Mouse (Mus musculus): ENCODE data around the gene Ezr.
"Not testable (repeated sequence)": the region's sequence is repeated elsewhere in the genome, so short reads cannot be mapped to it uniquely, and the experiment has no call there.

DNA sequence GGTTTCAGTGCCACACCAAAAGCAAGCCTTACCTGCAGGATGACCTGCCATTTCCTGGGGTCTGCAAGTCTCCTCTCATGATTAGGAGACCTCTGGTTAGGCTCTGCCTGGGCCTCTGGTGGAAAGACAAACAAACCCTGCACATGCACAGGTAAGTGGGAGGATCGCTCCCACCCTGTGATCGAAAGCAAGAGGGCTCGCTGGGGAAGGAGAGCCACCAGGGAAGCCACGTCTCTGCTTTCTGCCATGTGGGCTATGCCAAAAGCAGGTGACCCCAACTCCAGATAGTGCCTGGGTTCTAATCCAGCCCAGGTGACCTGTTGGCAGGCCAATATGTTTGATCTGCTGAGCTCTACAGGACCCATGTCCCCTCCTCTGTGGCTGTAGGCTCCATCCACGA, 76.1 kb downstream of the Ezr start:
- TF ChIP-seq GATA1 (IDR thresholded peaks at IDR 0.05; ENCODE audit: borderline replicate concordance, low read length); FLI1 (IDR thresholded peaks at IDR 0.05; ENCODE audit: low read length): not testable (repeated sequence)

Data from megakaryocyte, embryonic 14.5 days (primary cell).